Mouse (Mus musculus) olfactory bulb, adult 2 months (tissue): Measurements from ENCODE around the gene Ngf.

ENCODE experiments used
- CTCF ChIP-seq: fragments of 200-500 bp; IDR thresholded peaks from 2 replicates; pipeline ENCODE4 v1.5.1; 2012; ENCODE audit warnings: low read depth, mild to moderate bottlenecking, low read length, moderate library complexity; ENCODE audit not compliant: insufficient read depth
- POLR2A ChIP-seq: fragments of 200-500 bp; IDR thresholded peaks from 2 replicates; pipeline ENCODE4 v1.6.1; 2012; ENCODE audit warnings: mild to moderate bottlenecking, low read depth, low read length, moderate library complexity; ENCODE audit not compliant: insufficient read depth

- no peak for TF ChIP-seq POLR2A
- TF ChIP-seq CTCF: no peak
Measured at GRCm38 (mm10) chr3:102460528-102460927, 9.2 kb upstream of the Ngf start.
